Mouse (Mus musculus) layer of hippocampus, adult 8-10 months (tissue): ENCODE results near the gene Ddx54. TPM values are rescaled to one million over a fixed set of nuclear protein-coding genes. Genes with fewer than 3 reads are reported as not detected.
A peak's percentile ranks its signal among the peaks of the same experiment; 100 is the strongest.

Experiments
- DNase-seq, 2 experiments: peaks; one replicate each; pipeline ENCODE4 v3.0.0; 2022; ENCODE audit warnings: low spot score in 2 of 2
- total RNA-seq, 4 experiments: library from RNA; stranded (reverse); gene quantifications; 2 replicates each; pipeline ENCODE4 v1.2.4; 2022

The Ddx54 gene
- total RNA-seq, 4 experiments from 2014 or later, result 32.8 to 37.1 (median 35.7) TPM

DNA sequence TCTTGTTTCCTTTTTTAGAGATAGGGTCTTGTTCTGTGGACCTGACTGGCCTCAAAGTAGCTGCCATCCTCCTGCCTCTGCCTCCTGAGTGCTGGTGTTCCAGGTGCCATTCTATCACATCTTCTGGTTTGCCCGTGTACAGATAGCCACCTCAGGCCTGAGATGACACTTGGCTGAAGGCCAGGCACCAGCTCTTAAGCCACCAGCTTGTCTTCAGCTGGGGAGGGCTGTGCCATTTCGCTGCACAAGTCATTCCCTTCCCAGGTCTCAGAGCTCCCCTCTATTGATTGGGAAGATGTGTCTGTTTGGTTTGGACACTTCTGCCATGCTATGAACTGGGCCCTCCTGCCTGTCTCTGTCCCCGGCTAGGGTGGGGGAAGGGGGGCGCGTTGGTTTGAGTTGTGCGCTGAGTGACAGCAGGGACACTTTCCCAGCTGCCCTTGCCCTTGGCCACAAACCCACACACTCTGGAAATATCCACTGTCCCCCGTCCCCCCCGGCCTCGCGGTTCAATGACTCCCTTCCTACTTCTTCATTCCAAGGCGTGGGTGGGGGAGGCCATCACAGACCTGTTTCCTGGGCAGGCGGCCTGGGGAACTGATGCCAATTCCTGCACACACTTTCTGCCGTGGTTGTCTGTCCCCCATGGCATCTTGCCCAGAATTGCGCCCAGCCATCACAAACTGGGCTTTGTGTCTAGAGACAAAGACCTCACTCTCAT, 31.0 kb downstream of the Ddx54 start:
- DNase-seq, result no peak

DNA sequence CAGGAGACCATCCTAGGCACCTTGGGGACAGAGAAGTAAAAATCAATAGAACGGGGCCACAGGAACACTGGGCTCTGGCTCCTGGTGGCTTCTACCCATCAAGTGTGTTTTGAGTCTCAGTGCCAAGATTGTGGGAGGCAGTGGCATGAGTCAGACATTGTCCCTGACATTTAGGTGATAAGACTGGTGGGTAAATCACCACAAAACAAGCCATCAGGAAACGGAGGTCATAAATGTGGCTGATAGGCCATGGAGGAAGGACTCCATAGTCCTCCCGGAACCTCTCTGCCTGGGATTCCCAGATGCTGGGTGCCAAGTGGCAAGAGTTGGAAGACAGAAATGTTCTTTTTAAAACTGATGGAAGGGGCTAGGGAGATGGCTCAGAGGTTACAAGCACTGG, 31.7 kb downstream of the Ddx54 start:
- DNase-seq, result no peak

DNA sequence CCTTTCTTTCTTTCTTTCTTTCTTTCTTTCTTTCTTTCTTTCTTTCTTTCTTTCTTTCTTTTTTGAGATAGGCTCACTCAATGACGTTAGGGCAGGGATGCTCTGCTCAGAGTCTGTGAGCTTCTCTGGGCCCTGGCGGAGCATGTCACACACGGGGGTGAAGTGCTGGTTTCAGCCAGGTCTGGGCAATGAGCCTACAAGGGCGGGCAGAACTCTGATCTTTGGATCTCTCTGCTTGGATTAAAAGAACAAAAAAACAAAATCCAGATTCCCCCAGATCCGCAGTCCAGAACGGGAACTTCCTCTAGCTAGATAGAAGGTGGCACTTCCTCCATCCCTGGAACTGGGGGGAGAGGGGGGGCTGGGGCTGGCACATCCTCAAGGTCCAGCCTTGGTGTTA, 33.3 kb downstream of the Ddx54 start:
- DNase-seq, result no peak

DNA sequence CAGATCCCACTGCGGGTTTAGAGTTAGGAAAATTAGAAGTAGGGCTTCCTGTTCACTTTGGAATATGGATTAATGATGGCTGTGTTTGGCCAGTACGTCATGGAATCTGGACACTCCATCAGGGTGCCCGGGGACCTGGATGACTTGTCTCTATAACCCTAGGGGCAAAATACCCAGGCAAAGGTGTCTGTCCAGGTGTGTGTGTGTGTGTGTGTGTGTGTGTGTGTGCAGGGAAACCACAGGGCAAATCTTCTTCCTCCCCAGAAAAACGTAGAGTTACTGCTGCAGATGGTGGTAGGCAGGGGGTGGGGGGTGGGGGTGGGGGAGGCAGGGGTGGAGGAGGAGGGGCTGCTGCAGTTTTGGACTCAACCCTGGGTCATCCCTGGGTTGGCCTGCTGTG, 34.8 kb downstream of the Ddx54 start:
- DNase-seq, result no peak

DNA sequence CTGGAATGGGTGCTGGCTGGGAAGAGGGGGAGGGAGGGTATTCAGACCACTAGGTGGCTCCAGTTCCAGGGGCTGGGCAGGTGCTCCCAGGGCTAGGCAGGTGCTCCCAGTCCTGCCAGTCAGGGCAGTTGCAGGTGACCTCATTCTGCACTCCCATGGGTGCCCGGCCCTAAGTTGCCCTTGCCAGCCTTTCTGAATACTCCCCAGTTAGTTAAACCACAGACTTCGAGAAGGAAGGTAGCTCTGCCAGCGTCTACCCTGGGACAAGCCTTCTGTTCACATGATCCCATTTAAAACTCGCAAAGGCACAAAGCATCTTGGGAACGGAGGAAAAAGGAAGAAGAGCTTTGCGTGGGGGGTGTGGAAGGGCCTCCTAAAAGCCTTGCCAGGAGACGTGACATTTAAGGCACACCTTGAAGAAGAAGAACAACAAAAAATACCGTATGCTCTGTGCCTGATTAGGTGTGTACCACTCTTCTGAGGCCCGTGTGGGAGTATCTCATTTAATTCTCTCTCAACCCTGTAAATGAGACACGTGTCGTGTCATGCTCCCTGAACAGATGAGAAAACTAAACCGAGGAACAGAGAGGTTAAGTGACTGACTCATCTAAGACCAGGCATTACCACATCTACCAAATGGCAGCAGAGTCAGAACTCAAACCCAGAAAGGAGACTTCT, 35.4 kb downstream of the Ddx54 start:
- DNase-seq, result no peak

GRCm38 (mm10) chr5:120648569-120649373, 36.2 kb downstream of the Ddx54 start, which contains the start of gene Rasal1:
Gene Rasal1 (plus strand): TSS chr5:120648812.
- peak; percentile 79 to 83 for DNase-seq

DNA sequence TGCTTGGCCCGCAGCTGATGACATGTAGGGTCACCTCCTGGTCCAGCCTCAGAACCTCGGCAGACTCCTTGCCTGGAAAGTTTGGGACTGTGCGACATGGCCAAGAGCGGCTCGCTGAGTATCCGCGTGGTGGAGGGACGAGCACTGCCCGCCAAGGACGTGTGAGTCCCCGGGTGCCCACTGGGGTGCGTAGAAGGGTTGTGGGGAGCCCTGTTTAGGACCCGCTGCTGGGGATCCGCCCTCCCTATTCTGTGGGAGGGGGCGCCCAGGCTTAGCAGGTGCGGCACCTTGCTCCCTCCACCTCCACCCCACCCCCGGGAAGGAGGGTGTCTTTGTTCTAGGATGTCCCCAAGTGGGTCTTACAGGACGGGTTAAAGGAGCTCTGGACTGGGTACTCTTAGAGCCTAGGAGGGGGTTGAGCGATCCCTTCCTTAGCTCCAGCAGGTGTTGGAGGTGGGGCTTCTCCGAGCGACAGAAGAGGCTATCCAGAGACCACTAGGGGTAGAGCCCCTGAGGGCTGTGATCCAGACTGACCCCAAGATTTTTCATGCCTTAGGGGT, 36.9 kb downstream of the Ddx54 start:
- DNase-seq, result peak in 1 of 2 experiments; percentile 51

GRCm38 (mm10) chr5:120649938-120650337, 37.4 kb downstream of the Ddx54 start:
- DNase-seq, result no peak

DNA sequence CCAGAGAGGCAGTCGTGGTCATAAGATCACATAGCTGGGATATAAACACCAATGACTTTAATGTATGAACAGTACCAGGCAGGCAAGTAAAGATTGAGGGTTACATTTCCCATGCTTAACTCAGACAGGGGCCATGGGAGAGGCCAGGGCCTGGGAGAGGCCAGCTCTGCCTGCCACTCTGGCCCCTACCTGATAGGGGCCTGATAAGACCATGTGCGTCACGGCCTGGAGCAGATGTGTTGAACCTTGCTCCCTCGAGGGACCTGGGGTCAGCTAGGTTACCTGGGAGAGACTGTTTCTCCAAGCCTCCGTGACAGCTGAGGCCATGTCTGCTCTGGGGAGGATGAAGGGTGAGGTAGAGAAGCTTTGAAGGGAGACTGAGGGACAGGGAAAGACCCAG, 38.7 kb downstream of the Ddx54 start:
- no peak for DNase-seq

- DNase-seq, result no peak
Measured at GRCm38 (mm10) chr5:120652915-120653701, 40.6 kb downstream of the Ddx54 start.

- DNase-seq, result no peak
Measured at GRCm38 (mm10) chr5:120653873-120654272, 41.3 kb downstream of the Ddx54 start.

DNA sequence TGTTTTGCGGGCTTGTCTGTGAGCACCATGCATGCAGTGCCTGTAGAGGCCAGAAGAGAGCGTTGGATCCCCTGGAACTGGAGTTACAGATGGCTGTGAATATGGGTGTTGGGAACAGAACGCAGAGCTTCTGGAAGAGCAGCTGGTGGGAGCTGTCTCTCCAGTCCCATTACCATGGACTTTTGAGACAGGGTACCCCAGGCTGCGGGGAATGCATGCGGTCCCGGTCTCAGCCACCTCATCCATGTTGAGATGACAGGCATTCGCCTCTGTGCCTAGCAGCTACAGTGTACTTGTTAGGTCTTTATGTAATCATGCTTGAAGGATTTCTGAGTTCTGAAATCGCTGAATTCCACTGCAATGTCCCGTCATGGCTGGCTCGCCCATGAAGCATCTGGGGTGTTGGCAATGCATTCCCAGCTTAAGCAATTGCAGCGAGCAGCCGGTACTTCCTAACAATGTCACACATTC, 43.8 kb downstream of the Ddx54 start:
- peak; percentile 73 to 81 for DNase-seq

DNA sequence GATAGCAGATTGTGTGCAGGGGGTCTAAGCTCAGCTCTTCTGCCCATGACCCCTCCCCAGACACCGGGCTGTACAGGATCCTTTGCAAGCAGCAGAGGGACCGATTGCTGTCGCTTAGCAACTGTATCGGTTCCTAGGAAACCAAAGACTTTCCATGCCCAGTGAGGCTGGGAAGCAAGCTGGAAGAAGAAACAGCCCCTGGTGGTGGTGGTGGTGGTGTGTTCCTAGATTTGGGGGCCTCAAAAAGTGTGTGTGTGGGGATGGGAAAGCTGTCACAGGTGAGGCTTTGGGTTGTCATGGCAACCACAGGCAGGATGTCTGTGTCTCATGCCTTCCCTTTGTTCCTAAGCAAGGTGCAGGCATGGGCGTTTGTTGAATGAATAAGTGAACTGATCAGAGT, 48.3 kb downstream of the Ddx54 start:
- DNase-seq, result peak; percentile 61 to 65

DNA sequence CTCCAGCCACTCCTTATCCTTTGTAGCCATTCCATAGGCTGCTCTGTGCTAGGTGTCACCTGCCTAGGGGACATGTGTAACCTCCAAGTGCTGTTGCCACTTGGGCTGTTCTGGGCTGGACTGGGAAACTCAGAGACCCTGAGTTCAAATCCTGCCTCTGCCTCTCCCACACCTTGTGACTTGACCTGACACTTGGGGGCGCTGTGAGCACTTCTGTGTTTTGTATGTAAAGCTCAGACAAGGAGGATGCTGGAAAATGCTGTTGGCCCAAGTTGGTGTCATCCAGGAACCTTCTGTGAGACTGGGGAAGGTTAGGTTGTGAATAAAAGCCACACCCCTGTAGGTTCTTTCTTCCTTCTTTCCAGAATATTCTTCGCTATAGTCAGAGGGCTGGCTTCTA, 52.3 kb downstream of the Ddx54 start:
- no peak for DNase-seq

GRCm38 (mm10) chr5:120668761-120669160, 56.2 kb downstream of the Ddx54 start:
- DNase-seq, result no peak

GRCm38 (mm10) chr5:120670132-120670531, 57.6 kb downstream of the Ddx54 start:
- DNase-seq, result no peak

DNA sequence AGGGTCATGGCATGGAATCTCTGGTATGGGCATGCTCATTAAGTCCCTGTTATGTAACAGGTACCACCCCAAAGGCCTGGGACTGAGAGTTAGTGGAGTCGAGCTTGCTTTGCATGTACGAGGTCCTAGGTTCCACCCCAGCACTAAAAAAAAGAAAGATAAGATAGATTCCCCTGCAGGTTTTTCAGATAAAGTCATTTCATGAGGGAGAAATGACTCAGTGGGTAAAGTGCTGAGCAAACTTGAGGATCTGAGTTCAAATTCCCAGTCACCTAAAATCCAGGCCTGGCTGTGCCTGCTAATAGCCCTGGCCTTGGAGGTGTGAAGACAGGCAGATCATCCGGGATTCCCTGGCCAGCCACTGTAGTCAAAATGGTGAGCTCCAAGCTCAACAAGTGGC, 59.3 kb downstream of the Ddx54 start:
- no peak for DNase-seq

DNA sequence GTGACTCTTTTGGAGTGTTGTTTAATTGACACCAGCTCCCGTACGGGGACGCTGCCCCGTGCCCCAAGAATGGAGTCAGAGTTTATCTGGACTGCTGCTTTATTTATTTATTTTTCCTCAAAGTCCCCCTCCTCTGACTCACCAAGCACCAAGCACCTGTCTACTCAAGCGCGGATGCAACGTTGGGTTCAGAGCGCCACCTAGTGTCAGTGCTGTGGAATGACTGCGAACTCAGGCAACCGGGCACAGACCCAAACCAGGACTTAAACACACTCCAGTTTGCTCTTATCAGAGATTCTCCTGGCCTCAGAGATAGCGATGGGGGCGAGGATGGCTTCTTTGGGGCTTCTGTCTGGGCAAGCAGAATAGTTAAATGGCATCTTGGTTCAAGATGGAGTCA, 61.1 kb downstream of the Ddx54 start:
- DNase-seq, result peak in 1 of 2 experiments; percentile 79

- DNase-seq, result no peak
Measured at GRCm38 (mm10) chr5:120674229-120675145, 61.9 kb downstream of the Ddx54 start.

GRCm38 (mm10) chr5:120677516-120677915, 65.0 kb downstream of the Ddx54 start:
- no peak for DNase-seq
